Mouse (Mus musculus) c-Kit-positive CD71-negative TER-119-negative erythroid progenitor cells, embryonic 14.5 days (primary cell): ENCODE results near the gene Cysltr2.
A peak's percentile ranks its signal among the peaks of the same experiment; 100 is the strongest.

Source experiments
- DNase-seq: peaks from one replicate; pipeline ENCODE4 v3.0.0-alpha.2; 2013; ENCODE audit warnings: low read depth

Cysltr2 gene

GRCm38 (mm10) chr14:73048937-73049336 lies at the start of gene Cysltr2:
TSS of gene Cysltr2 (minus strand) at chr14:73049114.
- no peak for DNase-seq

- DNase-seq, result no peak
These were observed 46.1 kb upstream of the Cysltr2 start for GRCm38 (mm10) chr14:73094802-73095550.

- no peak for DNase-seq
These were observed 44.0 kb upstream of the Cysltr2 start for GRCm38 (mm10) chr14:73092871-73093270.

GRCm38 (mm10) chr14:73088224-73088623 lies 39.3 kb upstream of the Cysltr2 start:
- DNase-seq, result no peak

- DNase-seq, result no peak
These were observed 38.8 kb upstream of the Cysltr2 start for GRCm38 (mm10) chr14:73087746-73088145.

- DNase-seq, result no peak
These were observed 38.3 kb upstream of the Cysltr2 start for GRCm38 (mm10) chr14:73087247-73087646.

- DNase-seq, result no peak
These were observed 37.5 kb upstream of the Cysltr2 start for GRCm38 (mm10) chr14:73086425-73086824.

GRCm38 (mm10) chr14:73083563-73083962 lies 34.6 kb upstream of the Cysltr2 start:
- no peak for DNase-seq

- no peak for DNase-seq
These were observed 15.5 kb upstream of the Cysltr2 start for GRCm38 (mm10) chr14:73064460-73064859.

GRCm38 (mm10) chr14:73058755-73059154 lies 9.8 kb upstream of the Cysltr2 start:
- DNase-seq, result no peak

- DNase-seq, result no peak
These were observed 8.8 kb upstream of the Cysltr2 start for GRCm38 (mm10) chr14:73057764-73058163.

- DNase-seq, result no peak
These were observed 7.9 kb upstream of the Cysltr2 start for GRCm38 (mm10) chr14:73056813-73057212.

GRCm38 (mm10) chr14:73045199-73045928 lies 3.5 kb downstream of the Cysltr2 start:
- no peak for DNase-seq

- DNase-seq, result no peak
These were observed 7.2 kb downstream of the Cysltr2 start for GRCm38 (mm10) chr14:73041689-73042088.

- DNase-seq, result no peak
These were observed 15.6 kb downstream of the Cysltr2 start for GRCm38 (mm10) chr14:73033290-73033689.

GRCm38 (mm10) chr14:73031218-73031617 lies 17.7 kb downstream of the Cysltr2 start:
- no peak for DNase-seq

- no peak for DNase-seq
These were observed 31.6 kb downstream of the Cysltr2 start for GRCm38 (mm10) chr14:73017272-73017671.

- no peak for DNase-seq
These were observed 33.5 kb downstream of the Cysltr2 start for GRCm38 (mm10) chr14:73015386-73015785.

- DNase-seq, result no peak
These were observed 35.0 kb downstream of the Cysltr2 start for GRCm38 (mm10) chr14:73013723-73014544.

- DNase-seq, result no peak
These were observed 47.1 kb downstream of the Cysltr2 start for GRCm38 (mm10) chr14:73001814-73002213.

GRCm38 (mm10) chr14:73000325-73000724 lies 48.6 kb downstream of the Cysltr2 start:
- DNase-seq, result peak; percentile 36

GRCm38 (mm10) chr14:72998111-72998510 lies 50.8 kb downstream of the Cysltr2 start:
- no peak for DNase-seq

GRCm38 (mm10) chr14:72986044-72986443 lies 62.9 kb downstream of the Cysltr2 start:
- DNase-seq, result no peak
